Mouse (Mus musculus) hindbrain, postnatal 0 days (tissue): Measurements from ENCODE around the gene Fuz. TPM values are rescaled to one million over a fixed set of nuclear protein-coding genes. Genes with fewer than 3 reads are reported as not detected.

Experiments used
- ATAC-seq: fragments of 200-750 bp; cut with Nextera tagmentation; 2 replicates; pipeline ENCODE4 v1.8.0; 2017; ENCODE audit warnings: mild to moderate bottlenecking, moderate TSS enrichment, moderate library complexity
- DNase-seq: peaks from one replicate; pipeline ENCODE4 v3.0.0-alpha.2; 2015; ENCODE audit warnings: low spot score
- H3K27ac ChIP-seq: fragments of 300-500 bp; sonication (generic); 2 replicates; pipeline ENCODE4 v1.5.1; 2014; ENCODE audit warnings: mild to moderate bottlenecking
- H3K27me3 ChIP-seq: fragments of 300-500 bp; sonication (generic); 2 replicates; pipeline ENCODE4 v1.6.1; 2014; ENCODE audit warnings: low read length, mixed read lengths; ENCODE audit not compliant: insufficient read depth
- H3K36me3 ChIP-seq: fragments of 300-500 bp; sonication (generic); 2 replicates; pipeline ENCODE4 v1.6.1; 2014; ENCODE audit warnings: low read length, mixed read lengths; ENCODE audit not compliant: insufficient read depth
- H3K4me1 ChIP-seq: fragments of 300-500 bp; sonication (generic); 2 replicates; pipeline ENCODE4 v1.6.1; 2014; ENCODE audit warnings: antibody characterized with exemption, low read length, mixed read lengths; ENCODE audit not compliant: insufficient read depth
- H3K4me2 ChIP-seq: fragments of 300-500 bp; sonication (generic); 2 replicates; pipeline ENCODE4 v1.6.1; 2014; ENCODE audit warnings: low read depth, mild to moderate bottlenecking, low read length, moderate library complexity, mixed read lengths
- H3K4me3 ChIP-seq: fragments of 300-500 bp; sonication (generic); 2 replicates; pipeline ENCODE4 v1.5.1; 2014; ENCODE audit warnings: low read length
- H3K9ac ChIP-seq: fragments of 300-500 bp; sonication (generic); replicated peaks from 2 replicates; pipeline ENCODE4 v1.6.1; 2014; ENCODE audit warnings: mild to moderate bottlenecking, low read length, moderate library complexity, mixed read lengths
- H3K9me3 ChIP-seq: fragments of 300-500 bp; sonication (generic); 2 replicates; pipeline ENCODE4 v1.6.1; 2016; ENCODE audit warnings: low read length, mixed read lengths
- CTCF ChIP-seq: IDR thresholded peaks from 2 replicates; pipeline ENCODE4 v1.5.1; 2016; ENCODE audit warnings: antibody characterized with exemption, control low read depth, low read depth
- WGBS: fragments of 180-500 bp; shearing (Covaris S2); extraction: QIAGEN DNeasy Blood & Tissue Kit; methylation state at CpG from one replicate; pipeline ENCODE4 v1.1.7; 2014; 5-methylcytosine and 5-hydroxymethylcytosine counted together
- polyA plus RNA-seq: library from polyadenylated mRNA; unstranded; fragments of >200 nt; fragmentation: Nextera tagmentation; extraction: Ambion mirVana; gene quantifications from 2 replicates; pipeline ENCODE4 v1.2.1, GENCODE M21; 2015
- total RNA-seq: library from RNA; depleted of rRNA; stranded (reverse); fragments of >200 nt; gene quantifications from 2 replicates; pipeline ENCODE4 v1.2.3, GENCODE M21; 2014

Gene Fuz
- total and polyA plus RNA-seq, 2 experiments from 2014 or later, result 14.5 to 27.8 TPM

GRCm38 (mm10) chr7:44894175-44894574, 1.7 kb upstream of the Fuz start:
- no peak for ATAC-seq
- 91% methylated on average over 3 of the region's 3 CpGs for WGBS

GRCm38 (mm10) chr7:44895206-44895592, 680 bp upstream of the Fuz start:
- Histone ChIP-seq H3K4me3 (peak overlapping the region; percentile 70), H3K9me3 (no peaks in the 10 kb centered on the region), H3K4me2 (peak overlapping the region; percentile 85), H3K36me3 (0 out of 2 replicates have a peak, but pooled peaks cover 10% of the 10 kb centered on the region), H3K9ac (no peak overlapping the region; the same call in 1 of the 2 replicates), H3K4me1 (peaks cover 37% of the 10 kb centered on the region), H3K27me3 (no peaks in the 10 kb centered on the region), H3K27ac (peak overlapping the region; percentile 88)
- TF ChIP-seq CTCF, result no peak
- DNase-seq (peak; percentile 62), ATAC-seq (no peak)
- 17% methylated on average over 7 of the region's 7 CpGs for WGBS

More at GRCm38 (mm10) chr7:44894175-44894574, 1.7 kb upstream of the Fuz start:
- Histone ChIP-seq H3K4me3 (no peak overlapping the region), H3K27ac (peak overlapping the region; percentile 71; the same call in 1 of the 2 replicates), H3K9ac (no peak overlapping the region), H3K4me2 (no peak overlapping the region), H3K4me1 (peaks cover 37% of the 10 kb centered on the region), H3K36me3 (no peaks in the 10 kb centered on the region), H3K9me3 (no peaks in the 10 kb centered on the region), H3K27me3 (no peaks in the 10 kb centered on the region)
- DNase-seq, result no peak
- no peak for TF ChIP-seq CTCF

GRCm38 (mm10) chr7:44896499-44896898, 620 bp downstream of the Fuz start:
- WGBS, result 15% methylated on average over 10 of the region's 10 CpGs
- TF ChIP-seq CTCF, result no peak
- Histone ChIP-seq H3K4me3 (peak overlapping the region; percentile 70), H3K9me3 (no peaks in the 10 kb centered on the region), H3K27ac (peak overlapping the region; percentile 88), H3K9ac (peak overlapping the region; percentile 61), H3K4me2 (peak overlapping the region; percentile 85), H3K4me1 (peaks cover 31% of the 10 kb centered on the region; the same call in 1 of the 2 replicates), H3K27me3 (no peaks in the 10 kb centered on the region), H3K36me3 (0 out of 2 replicates have a peak, but pooled peaks cover 15% of the 10 kb centered on the region)
- ATAC-seq, result no peak
- no peak for DNase-seq

- Histone ChIP-seq H3K4me2 (no peak overlapping the region), H3K4me1 (peaks cover 25% of the 10 kb centered on the region; the same call in 1 of the 2 replicates), H3K9ac (no peak overlapping the region), H3K27ac (0 out of 2 replicates have a peak overlapping the region, but pooled peaks have one; percentile 2), H3K4me3 (no peak overlapping the region), H3K9me3 (no peaks in the 10 kb centered on the region), H3K36me3 (peaks cover 31% of the 10 kb centered on the region), H3K27me3 (no peaks in the 10 kb centered on the region)
- ATAC-seq (no peak), DNase-seq (no peak)
- 38% methylated on average over 19 of the region's 19 CpGs for WGBS
- TF ChIP-seq CTCF, result peak; percentile 64
Observed at GRCm38 (mm10) chr7:44898607-44899006, 2.7 kb downstream of the Fuz start.

- Histone ChIP-seq H3K9me3 (no peaks in the 10 kb centered on the region), H3K4me1 (peaks cover 18% of the 10 kb centered on the region; the same call in 1 of the 2 replicates), H3K27ac (no peak overlapping the region), H3K36me3 (peaks cover 51% of the 10 kb centered on the region), H3K4me2 (no peak overlapping the region), H3K27me3 (no peaks in the 10 kb centered on the region), H3K4me3 (no peak overlapping the region), H3K9ac (no peak overlapping the region)
- ATAC-seq (no peak), DNase-seq (no peak)
- WGBS, result 88% methylated on average over 11 of the region's 11 CpGs
- TF ChIP-seq CTCF, result no peak
Observed at GRCm38 (mm10) chr7:44900632-44901031, 4.8 kb downstream of the Fuz start.

GRCm38 (mm10) chr7:44901230-44901722, 5.4 kb downstream of the Fuz start:
- Histone ChIP-seq H3K36me3 (peaks cover 58% of the 10 kb centered on the region), H3K27ac (peak overlapping the region; percentile 48), H3K9ac (no peak overlapping the region), H3K4me2 (peak overlapping the region; percentile 39), H3K9me3 (no peaks in the 10 kb centered on the region), H3K4me3 (no peak overlapping the region), H3K27me3 (no peaks in the 10 kb centered on the region), H3K4me1 (peaks cover 18% of the 10 kb centered on the region; the same call in 1 of the 2 replicates)
- ATAC-seq (peak; percentile 36; the same call in 1 of the 2 replicates), DNase-seq (peak; percentile 65)
- WGBS, result 27% methylated on average over 21 of the region's 21 CpGs
- TF ChIP-seq CTCF, result peak; percentile 47

- Histone ChIP-seq H3K4me1 (peaks cover 7% of the 10 kb centered on the region; the same call in 1 of the 2 replicates), H3K9me3 (no peaks in the 10 kb centered on the region), H3K4me2 (no peak overlapping the region), H3K4me3 (no peak overlapping the region), H3K27me3 (no peaks in the 10 kb centered on the region), H3K36me3 (peaks cover 84% of the 10 kb centered on the region), H3K27ac (no peak overlapping the region), H3K9ac (no peak overlapping the region)
- no peak for DNase-seq
- WGBS, result 84% methylated on average over 20 of the region's 20 CpGs
- no peak for ATAC-seq
- TF ChIP-seq CTCF, result no peak
Observed at GRCm38 (mm10) chr7:44905430-44905829, 9.6 kb downstream of the Fuz start.
